Mouse (Mus musculus): ENCODE measurements at regions not wholly inside any gene's neighbourhood (a gene's known extent, or its start where the extent isn't known, plus 50 kb on each side); places are given as distances from the start of the nearest gene placed in this dataset.
"Not testable (repeated sequence)": the region's sequence is repeated elsewhere in the genome, so short reads cannot be mapped to it uniquely, and the experiment has no call there.

DNA sequence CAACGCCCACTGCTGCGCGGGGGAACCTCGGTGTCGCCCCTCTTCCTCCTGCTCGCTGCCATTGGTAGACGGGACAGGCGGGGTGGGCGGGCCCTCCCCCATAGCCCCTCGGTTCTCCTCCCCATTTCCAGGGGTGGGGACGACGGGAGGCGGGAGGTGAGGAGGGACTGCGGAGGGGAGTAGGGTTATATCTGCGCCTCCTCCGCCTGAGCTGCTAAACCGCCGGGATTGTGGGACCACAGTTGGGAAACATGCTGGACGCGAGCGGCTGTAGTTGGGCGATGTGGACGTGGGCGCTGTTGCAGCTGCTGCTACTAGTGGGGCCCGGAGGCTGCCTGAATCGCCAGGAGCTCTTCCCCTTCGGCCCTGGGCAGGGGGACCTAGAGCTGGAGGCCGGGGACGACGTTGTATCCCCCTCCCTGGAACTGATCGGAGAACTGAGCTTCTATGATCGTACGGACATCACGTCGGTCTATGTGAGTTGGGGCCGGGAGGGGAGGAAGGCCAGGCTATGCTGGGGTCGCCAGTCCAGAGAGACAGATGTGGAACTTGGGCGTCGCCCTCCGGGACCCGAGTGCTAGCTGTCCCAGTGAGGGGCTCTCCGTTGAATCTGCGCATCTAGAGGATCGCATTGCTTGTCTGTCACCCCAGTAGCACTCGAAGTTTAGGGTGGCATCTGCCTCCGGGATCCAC lies 97.6 kb downstream of the Prl2c3 start:
- not testable (repeated sequence) for H3K9me3 ChIP-seq (replicated peaks; ENCODE audit: insufficient read depth, low read length); H3K79me2 ChIP-seq (ENCODE audit: control insufficient read depth, insufficient read depth, low read length, poor library complexity); H3K9ac ChIP-seq (ENCODE audit: control insufficient read depth, low read depth, low read length, poor library complexity, severe bottlenecking); H3K4me1 ChIP-seq (ENCODE audit: control insufficient read depth in 1 of 2, insufficient read depth in 2 of 2, low read length in 2 of 2); H3K27me3 ChIP-seq (ENCODE audit: control insufficient read depth in 1 of 2, insufficient read depth in 2 of 2, low read length in 2 of 2); H3K4me3 ChIP-seq (ENCODE audit: control insufficient read depth in 1 of 2, insufficient read depth in 1 of 2, low read depth in 2 of 2, low read length in 2 of 2); DNase-seq (ENCODE audit: low read depth, low spot score); H3K27ac ChIP-seq (ENCODE audit: control insufficient read depth, low read depth, low read length); H3K36me3 ChIP-seq (ENCODE audit: control insufficient read depth in 1 of 2, insufficient read depth in 2 of 2, low read length in 2 of 2)

DNA sequence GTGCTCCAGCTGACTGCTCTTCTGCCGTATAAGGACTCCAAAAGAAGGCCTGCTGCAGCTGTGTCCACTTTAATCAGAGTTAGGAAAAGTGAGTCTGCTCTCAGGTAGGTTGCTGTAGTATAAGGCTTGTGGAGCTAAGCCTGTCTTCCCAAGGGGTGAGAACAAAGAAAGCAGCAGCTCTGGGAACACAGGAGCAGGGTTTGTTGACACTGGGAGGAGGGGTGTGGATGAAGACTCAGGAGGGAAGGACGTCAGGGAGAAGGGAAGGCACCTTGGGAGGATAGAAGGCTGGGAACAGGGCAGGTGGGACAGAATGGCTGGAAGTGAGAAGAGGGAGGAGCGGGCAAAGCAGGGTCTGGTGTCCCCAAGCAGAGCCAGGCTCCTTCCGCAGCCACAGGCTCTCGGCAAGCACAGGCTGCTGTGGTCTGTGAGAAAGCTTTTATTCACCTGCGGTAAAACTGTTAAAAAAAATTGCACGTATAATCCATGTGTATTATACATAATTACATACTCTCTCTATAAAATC lies 106.2 kb downstream of the Prl2c3 start:
- not testable (repeated sequence) for H3K4me3 ChIP-seq (ENCODE audit: control insufficient read depth in 1 of 2, insufficient read depth in 1 of 2, low read depth in 2 of 2, low read length in 2 of 2); H3K36me3 ChIP-seq (ENCODE audit: control insufficient read depth in 1 of 2, insufficient read depth in 2 of 2, low read length in 2 of 2); H3K9ac ChIP-seq (ENCODE audit: control insufficient read depth, low read depth, low read length, poor library complexity, severe bottlenecking); H3K79me2 ChIP-seq (ENCODE audit: control insufficient read depth, insufficient read depth, low read length, poor library complexity); H3K9me3 ChIP-seq (replicated peaks; ENCODE audit: insufficient read depth, low read length); H3K27ac ChIP-seq (ENCODE audit: control insufficient read depth, low read depth, low read length); DNase-seq (ENCODE audit: low read depth, low spot score); H3K4me1 ChIP-seq (ENCODE audit: control insufficient read depth in 1 of 2, insufficient read depth in 2 of 2, low read length in 2 of 2); H3K27me3 ChIP-seq (ENCODE audit: control insufficient read depth in 1 of 2, insufficient read depth in 2 of 2, low read length in 2 of 2)

DNA sequence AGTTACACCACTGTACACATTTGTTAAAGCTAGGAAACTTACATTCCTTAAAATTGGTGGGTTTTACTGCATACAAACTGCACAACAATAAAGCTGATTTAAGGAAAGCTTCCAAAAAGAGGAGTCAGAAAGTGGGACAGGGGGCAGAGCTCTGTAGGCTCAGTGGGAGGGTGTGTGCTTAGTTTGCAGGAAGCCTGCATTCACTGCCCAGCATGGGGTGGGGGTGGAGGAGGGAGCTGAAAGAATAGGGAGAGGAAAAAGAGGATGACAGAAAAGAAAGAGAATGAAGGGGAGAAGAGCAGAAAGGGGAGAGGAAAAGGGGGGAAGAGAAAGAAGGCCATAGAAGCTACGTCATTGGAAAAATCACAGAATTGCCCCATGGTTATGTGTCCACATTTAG lies 111.1 kb downstream of the Prl2c3 start:
- not testable (repeated sequence) for DNase-seq (ENCODE audit: low read depth, low spot score); H3K79me2 ChIP-seq (ENCODE audit: control insufficient read depth, insufficient read depth, low read length, poor library complexity); H3K4me3 ChIP-seq (ENCODE audit: control insufficient read depth in 1 of 2, insufficient read depth in 1 of 2, low read depth in 2 of 2, low read length in 2 of 2); H3K4me1 ChIP-seq (ENCODE audit: control insufficient read depth in 1 of 2, insufficient read depth in 2 of 2, low read length in 2 of 2); H3K9ac ChIP-seq (ENCODE audit: control insufficient read depth, low read depth, low read length, poor library complexity, severe bottlenecking); H3K36me3 ChIP-seq (ENCODE audit: control insufficient read depth in 1 of 2, insufficient read depth in 2 of 2, low read length in 2 of 2); H3K27me3 ChIP-seq (ENCODE audit: control insufficient read depth in 1 of 2, insufficient read depth in 2 of 2, low read length in 2 of 2); H3K27ac ChIP-seq (ENCODE audit: control insufficient read depth, low read depth, low read length); H3K9me3 ChIP-seq (replicated peaks; ENCODE audit: insufficient read depth, low read length)

DNA sequence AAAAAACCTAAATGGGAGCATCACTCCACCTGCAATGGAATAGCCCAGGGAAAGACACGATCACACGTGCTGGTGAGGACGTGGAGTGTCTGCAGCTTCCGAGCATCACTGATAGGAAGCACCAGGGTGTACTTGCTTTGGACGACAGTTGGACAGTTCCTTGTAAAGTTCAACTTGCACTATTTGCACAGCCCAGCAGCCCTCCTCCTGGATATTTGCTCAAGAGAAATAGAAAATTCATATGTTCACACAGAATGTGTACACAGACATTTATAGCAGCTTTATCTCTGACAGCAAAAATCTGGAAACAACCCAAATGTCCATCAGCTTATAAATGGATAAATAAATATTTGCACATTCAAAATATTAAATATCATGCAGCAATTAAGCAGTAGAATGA lies 111.7 kb downstream of the Prl2c3 start:
- not testable (repeated sequence) for H3K27ac ChIP-seq (ENCODE audit: control insufficient read depth, low read depth, low read length); H3K9me3 ChIP-seq (replicated peaks; ENCODE audit: insufficient read depth, low read length); H3K4me1 ChIP-seq (ENCODE audit: control insufficient read depth in 1 of 2, insufficient read depth in 2 of 2, low read length in 2 of 2); DNase-seq (ENCODE audit: low read depth, low spot score); H3K79me2 ChIP-seq (ENCODE audit: control insufficient read depth, insufficient read depth, low read length, poor library complexity); H3K4me3 ChIP-seq (ENCODE audit: control insufficient read depth in 1 of 2, insufficient read depth in 1 of 2, low read depth in 2 of 2, low read length in 2 of 2); H3K9ac ChIP-seq (ENCODE audit: control insufficient read depth, low read depth, low read length, poor library complexity, severe bottlenecking); H3K36me3 ChIP-seq (ENCODE audit: control insufficient read depth in 1 of 2, insufficient read depth in 2 of 2, low read length in 2 of 2); H3K27me3 ChIP-seq (ENCODE audit: control insufficient read depth in 1 of 2, insufficient read depth in 2 of 2, low read length in 2 of 2)

DNA sequence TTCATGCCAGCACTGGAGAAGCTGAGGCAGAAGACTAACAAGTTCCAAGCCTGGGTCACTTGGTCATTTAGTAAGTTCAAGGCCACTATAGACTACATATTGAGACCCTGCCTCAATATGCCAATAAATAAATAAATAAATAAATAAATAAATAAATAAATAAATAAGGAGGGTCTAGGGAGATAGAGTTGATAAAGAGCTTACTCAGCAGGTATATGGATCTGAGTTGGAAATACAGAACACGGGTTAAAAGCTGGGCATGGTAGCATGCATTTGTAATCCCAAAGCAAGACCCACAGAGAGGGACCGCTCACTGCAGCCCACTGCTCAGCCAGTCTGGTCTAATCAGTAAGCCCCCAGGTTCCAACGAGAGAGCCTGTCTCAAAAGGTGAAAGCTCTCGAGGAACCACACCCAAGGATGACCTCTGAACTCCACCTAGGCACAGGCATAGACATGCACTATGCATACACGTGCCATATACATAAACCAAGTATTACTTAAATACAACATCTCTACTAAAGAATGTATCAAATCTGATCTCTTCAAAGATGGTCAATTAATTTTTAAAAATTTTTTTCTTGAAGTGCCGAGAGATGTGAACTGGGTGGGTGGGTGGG lies 115.4 kb downstream of the Ero1lb start:
- H3K27me3 ChIP-seq (ENCODE audit: control insufficient read depth in 1 of 2, insufficient read depth in 2 of 2, low read length in 2 of 2); H3K79me2 ChIP-seq (ENCODE audit: control insufficient read depth, insufficient read depth, low read length, poor library complexity); H3K9ac ChIP-seq (ENCODE audit: control insufficient read depth, low read depth, low read length, poor library complexity, severe bottlenecking); H3K36me3 ChIP-seq (ENCODE audit: control insufficient read depth in 1 of 2, insufficient read depth in 2 of 2, low read length in 2 of 2); H3K4me1 ChIP-seq (ENCODE audit: control insufficient read depth in 1 of 2, insufficient read depth in 2 of 2, low read length in 2 of 2); H3K4me3 ChIP-seq (ENCODE audit: control insufficient read depth in 1 of 2, insufficient read depth in 1 of 2, low read depth in 2 of 2, low read length in 2 of 2); H3K9me3 ChIP-seq (replicated peaks; ENCODE audit: insufficient read depth, low read length); H3K27ac ChIP-seq (ENCODE audit: control insufficient read depth, low read depth, low read length); DNase-seq (ENCODE audit: low read depth, low spot score): not testable (repeated sequence)

All from MEL (cell line).